Mouse (Mus musculus) ES-Bruce4 (cell line): ENCODE results near the gene Tcta. TPM values are rescaled to one million over a fixed set of nuclear protein-coding genes. Genes with fewer than 3 reads are reported as not detected.
A peak's percentile ranks its signal among the peaks of the same experiment; 100 is the strongest.
"Not testable (repeated sequence)": the region's sequence is repeated elsewhere in the genome, so short reads cannot be mapped to it uniquely, and the experiment has no call there.

Source experiments
- H3K27ac ChIP-seq: 2 replicates; pipeline ENCODE4 v1.5.1; 2012; ENCODE audit warnings: low read length, inconsistent platforms; ENCODE audit not compliant: insufficient read depth
- H3K27me3 ChIP-seq: 2 replicates; pipeline ENCODE4 v1.6.1; 2012; ENCODE audit warnings: mild to moderate bottlenecking, low read length, inconsistent platforms; ENCODE audit not compliant: control insufficient read depth, poor library complexity, insufficient read depth, severe bottlenecking
- H3K36me3 ChIP-seq: 2 replicates; pipeline ENCODE4 v1.6.1; 2012; ENCODE audit warnings: inconsistent platforms, mild to moderate bottlenecking, low read length, moderate library complexity; ENCODE audit not compliant: control insufficient read depth, poor library complexity, insufficient read depth, severe bottlenecking
- H3K4me1 ChIP-seq: one replicate; pipeline ENCODE4 v1.8.1; 2011; ENCODE audit warnings: low read length; ENCODE audit not compliant: control insufficient read depth, insufficient read depth
- H3K4me3 ChIP-seq: 2 replicates; pipeline ENCODE4 v1.5.1; 2011; ENCODE audit warnings: low read depth, mild to moderate bottlenecking, low read length
- H3K9ac ChIP-seq: 2 replicates; pipeline ENCODE4 v1.6.1; 2012; ENCODE audit warnings: low read depth, mild to moderate bottlenecking, inconsistent platforms; ENCODE audit not compliant: poor library complexity, severe bottlenecking
- H3K9me3 ChIP-seq: replicated peaks from 2 replicates; pipeline ENCODE4 v1.6.1; 2012; ENCODE audit warnings: mild to moderate bottlenecking, low read length, inconsistent platforms; ENCODE audit not compliant: control insufficient read depth, poor library complexity, insufficient read depth, severe bottlenecking
- CTCF ChIP-seq: IDR thresholded peaks from one replicate; pipeline ENCODE4 v1.8.1; 2011; ENCODE audit warnings: low read depth, low read length
- EP300 ChIP-seq: IDR thresholded peaks from 2 replicates; pipeline ENCODE4 v1.6.1; 2011; ENCODE audit warnings: low read depth, low read length; ENCODE audit not compliant: insufficient read depth
- POLR2A ChIP-seq: IDR thresholded peaks from one replicate; pipeline ENCODE4 v1.8.1; 2011; ENCODE audit warnings: low read length; ENCODE audit not compliant: insufficient read depth
- polyA plus RNA-seq: library from polyadenylated mRNA; stranded (reverse); fragments of >200 nt; gene quantifications from 2 replicates; pipeline ENCODE4 v1.2.4, GENCODE M21; 2011; ENCODE audit warnings: low read depth; ENCODE audit not compliant: missing spikeins, insufficient read depth, insufficient read length

Gene Tcta
- polyA plus RNA-seq, 1 experiment: 4.0 TPM

DNA sequence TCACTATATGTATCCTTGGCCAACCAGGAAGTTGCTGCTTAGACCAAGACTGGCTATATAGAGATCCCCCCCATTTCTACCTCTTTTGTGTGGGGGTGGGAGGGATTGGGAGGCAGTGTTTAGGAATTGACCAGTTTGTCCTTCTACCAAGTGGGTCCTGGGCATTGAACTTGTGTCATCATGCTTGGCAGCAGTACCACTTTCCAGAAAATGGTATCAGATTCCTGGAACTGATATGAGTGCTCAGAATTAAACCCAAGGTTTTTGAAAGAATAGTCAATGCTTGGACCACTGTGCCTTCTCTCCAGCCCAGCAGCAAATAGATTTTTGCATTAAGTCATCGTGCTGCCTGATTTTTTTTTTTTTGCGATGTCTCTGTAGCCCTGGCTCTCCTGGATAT lies 19.9 kb upstream of the Tcta start:
- no peak overlapping the region for H3K27ac ChIP-seq
- H3K9ac ChIP-seq: no peak overlapping the region
- no peak for TF ChIP-seq EP300
- TF ChIP-seq POLR2A: no peak
- no peak for TF ChIP-seq CTCF
- H3K4me3 ChIP-seq: no peak overlapping the region
- peaks cover 50% of the 10 kb centered on the region for H3K36me3 ChIP-seq
- no peaks in the 10 kb centered on the region for H3K27me3 ChIP-seq
- H3K9me3 ChIP-seq: no peaks in the 10 kb centered on the region
- H3K4me1 ChIP-seq: no peaks in the 10 kb centered on the region

DNA sequence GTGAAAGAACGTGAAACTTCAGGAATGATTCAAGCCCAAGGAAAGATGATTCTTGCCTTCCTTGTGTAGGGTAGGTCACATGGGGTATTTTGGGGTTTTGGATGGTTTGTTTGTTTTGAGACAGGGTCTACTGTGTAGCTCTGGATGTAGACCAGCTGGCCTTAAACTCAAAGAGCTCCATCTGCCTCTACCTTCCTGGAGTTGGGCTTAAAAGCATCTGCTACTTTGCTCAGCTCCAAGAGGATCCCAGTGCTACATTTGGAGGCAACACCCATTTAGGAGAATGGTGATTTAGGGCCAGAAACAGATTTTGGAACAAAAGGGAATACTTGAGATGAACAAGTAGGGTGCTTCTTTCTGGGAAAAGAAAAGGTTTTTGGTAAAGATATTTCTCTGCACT lies 18.8 kb upstream of the Tcta start:
- Histone ChIP-seq H3K9ac (no peak overlapping the region), H3K9me3 (no peaks in the 10 kb centered on the region), H3K36me3 (peaks cover 46% of the 10 kb centered on the region), H3K4me3 (no peak overlapping the region), H3K27me3 (no peaks in the 10 kb centered on the region), H3K4me1 (no peaks in the 10 kb centered on the region), H3K27ac (no peak overlapping the region)
- TF ChIP-seq CTCF (no peak), POLR2A (no peak)

DNA sequence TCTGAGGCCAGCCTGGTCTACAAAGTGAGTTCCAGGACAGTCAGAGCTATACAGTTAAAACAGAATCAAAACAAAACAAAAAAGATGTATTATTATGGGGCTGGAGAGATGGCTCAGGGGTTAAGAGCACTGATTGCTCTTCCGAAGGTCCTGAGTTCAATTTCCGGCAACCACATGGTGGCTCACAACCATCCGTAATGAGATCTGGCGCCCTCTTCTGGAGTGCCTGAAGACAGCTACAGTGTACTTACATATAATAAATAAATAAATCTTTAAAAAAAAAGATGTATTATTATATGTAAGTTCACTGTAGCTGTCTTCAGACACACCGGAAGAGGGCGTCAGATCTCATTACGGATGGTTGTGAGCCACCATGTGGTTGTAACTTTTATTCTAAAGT lies 16.1 kb upstream of the Tcta start:
- H3K36me3 ChIP-seq: peaks cover 33% of the 10 kb centered on the region
- H3K4me1 ChIP-seq, H3K27me3 ChIP-seq, H3K4me3 ChIP-seq, H3K9ac ChIP-seq, H3K27ac ChIP-seq, H3K9me3 ChIP-seq: not testable (repeated sequence)

DNA sequence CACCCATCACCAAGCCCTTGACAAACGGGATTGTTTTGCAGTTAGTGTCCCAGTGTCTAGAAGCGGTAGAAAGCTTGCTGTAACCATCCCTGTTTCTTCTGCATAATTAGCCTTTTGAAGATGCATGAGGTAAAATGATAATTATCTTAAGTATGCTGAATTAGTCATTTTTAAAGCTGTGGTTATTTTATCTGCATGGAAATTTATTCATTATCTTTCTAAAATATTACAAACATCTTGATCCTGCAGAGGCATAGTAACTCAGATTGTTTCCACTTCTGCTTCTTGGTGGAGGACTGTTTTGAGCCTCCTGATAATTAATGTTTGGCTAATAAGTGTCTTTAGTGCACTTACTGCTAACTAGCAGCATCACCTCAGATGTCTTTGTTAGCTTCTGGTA lies 12.5 kb upstream of the Tcta start:
- Histone ChIP-seq H3K9ac (no peak overlapping the region), H3K4me3 (no peak overlapping the region), H3K4me1 (peaks cover 3% of the 10 kb centered on the region), H3K27me3 (no peaks in the 10 kb centered on the region), H3K27ac (no peak overlapping the region), H3K36me3 (peaks cover 26% of the 10 kb centered on the region), H3K9me3 (no peaks in the 10 kb centered on the region)
- TF ChIP-seq CTCF (no peak), EP300 (no peak), POLR2A (no peak)

DNA sequence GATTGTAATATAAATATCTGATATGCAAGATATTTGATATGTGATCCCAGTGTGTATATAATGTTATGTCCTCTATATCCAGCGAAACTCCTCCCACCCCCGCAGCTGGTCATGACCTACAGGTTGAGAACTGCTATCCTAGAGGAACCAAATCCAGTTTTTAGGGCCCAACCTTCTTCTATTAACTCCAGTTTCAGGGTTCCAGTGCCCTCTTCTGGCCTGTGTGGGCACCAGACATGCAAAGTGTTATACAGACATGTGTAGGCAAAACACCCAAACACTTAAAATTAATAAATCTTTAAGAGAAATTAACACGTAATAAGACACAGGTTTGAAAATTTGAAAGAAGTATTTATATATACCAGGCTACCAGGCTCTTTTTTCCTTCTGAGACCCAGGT lies 11.6 kb upstream of the Tcta start:
- Histone ChIP-seq H3K4me3 (no peak overlapping the region), H3K27ac (peak overlapping the region; percentile 32), H3K36me3 (peaks cover 29% of the 10 kb centered on the region), H3K9me3 (no peaks in the 10 kb centered on the region), H3K4me1 (peaks cover 3% of the 10 kb centered on the region), H3K27me3 (no peaks in the 10 kb centered on the region), H3K9ac (no peak overlapping the region)
- no peak for TF ChIP-seq EP300
- TF ChIP-seq POLR2A: no peak
- TF ChIP-seq CTCF: no peak

DNA sequence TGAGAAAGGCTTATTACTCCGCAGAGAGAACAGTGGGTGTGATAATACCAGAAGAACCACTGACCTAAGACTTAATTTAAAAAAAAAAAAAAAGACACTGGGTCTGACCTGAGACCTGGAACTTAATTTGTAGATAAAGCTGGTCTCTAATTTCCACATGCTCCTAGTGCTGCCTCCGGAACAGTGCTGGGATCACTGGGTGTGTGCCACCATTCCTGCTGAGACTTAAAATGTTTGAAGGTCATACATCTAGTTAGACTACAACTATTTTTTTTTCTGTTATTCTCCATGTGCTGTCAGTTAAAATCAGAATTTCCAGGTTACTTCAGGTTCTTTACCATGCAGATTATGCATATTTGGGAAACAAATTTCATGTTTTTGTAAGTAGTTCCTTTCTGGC lies 2.2 kb upstream of the Tcta start:
- peaks cover 11% of the 10 kb centered on the region for H3K36me3 ChIP-seq
- peak overlapping the region; percentile 17; the same call in 1 of the 2 replicates for H3K27ac ChIP-seq
- no peaks in the 10 kb centered on the region for H3K9me3 ChIP-seq
- H3K9ac ChIP-seq: peak overlapping the region; percentile 91
- TF ChIP-seq EP300 (no peak), CTCF (no peak)
- H3K4me3 ChIP-seq: peak overlapping the region; percentile 66
- no peaks in the 10 kb centered on the region for H3K27me3 ChIP-seq
- H3K4me1 ChIP-seq: no peaks in the 10 kb centered on the region
